Mouse (Mus musculus) ES-E14 (cell line): ENCODE results near the gene Tmem132a. TPM values are rescaled to one million over a fixed set of nuclear protein-coding genes. Genes with fewer than 3 reads are reported as not detected.

Experiments
- DNase-seq: peaks from one replicate; pipeline ENCODE4 v3.0.0-alpha.2; 2013; ENCODE audit warnings: low read depth, low spot score
- H3K27ac ChIP-seq: 2 replicates; pipeline ENCODE4 v1.5.1; 2012; ENCODE audit warnings: low read depth, mild to moderate bottlenecking, low read length, moderate library complexity, mixed read lengths; ENCODE audit not compliant: poor library complexity, insufficient read depth, severe bottlenecking
- H3K36me3 ChIP-seq: 2 replicates; pipeline ENCODE4 v1.6.1; 2012; ENCODE audit warnings: mild to moderate bottlenecking, low read length, moderate library complexity, mixed read lengths; ENCODE audit not compliant: control insufficient read depth, poor library complexity, insufficient read depth, severe bottlenecking
- H3K4me1 ChIP-seq, 2 experiments: fragments of 150-350 bp in 1 of 2; sonication (generic) in 1 of 2; 2 replicates each; pipeline ENCODE4 v1.6.1; 2012; ENCODE audit warnings: low read length in 2 of 2, mild to moderate bottlenecking in 1 of 2, mixed read lengths in 1 of 2; ENCODE audit not compliant: control insufficient read depth in 2 of 2, insufficient read depth in 2 of 2, poor library complexity in 1 of 2
- H3K4me3 ChIP-seq, 2 experiments: fragments of 150-350 bp in 1 of 2; sonication (generic) in 1 of 2; 2 replicates each; pipeline ENCODE4 v1.5.1; 2012; ENCODE audit warnings: low read length in 2 of 2, low read depth in 1 of 2, mild to moderate bottlenecking in 1 of 2, mixed read lengths in 1 of 2; ENCODE audit not compliant: insufficient read depth in 1 of 2, poor library complexity in 1 of 2, severe bottlenecking in 1 of 2
- H3K9ac ChIP-seq: 2 replicates; pipeline ENCODE4 v1.6.1; 2012; ENCODE audit warnings: low read depth, mild to moderate bottlenecking, low read length, mixed read lengths; ENCODE audit not compliant: poor library complexity, insufficient read depth, severe bottlenecking
- H3K9me3 ChIP-seq: fragments of 150-350 bp; sonication (generic); 2 replicates; pipeline ENCODE4 v1.6.1; 2012; ENCODE audit warnings: low read depth, mild to moderate bottlenecking, low read length; ENCODE audit not compliant: control insufficient read depth, insufficient read depth
- CHD2 ChIP-seq: IDR thresholded peaks from 2 replicates; pipeline ENCODE4 v1.6.1; 2014; ENCODE audit warnings: mild to moderate bottlenecking, low read depth, low read length, inconsistent platforms
- HCFC1 ChIP-seq: IDR thresholded peaks from 2 replicates; pipeline ENCODE4 v1.6.1; 2012; ENCODE audit warnings: low read length, inconsistent platforms, borderline replicate concordance; ENCODE audit not compliant: insufficient read depth
- MAFK ChIP-seq: IDR thresholded peaks from 2 replicates; pipeline ENCODE4 v1.6.1; 2014; ENCODE audit warnings: mild to moderate bottlenecking, low read depth, low read length, inconsistent platforms; ENCODE audit not compliant: insufficient read depth
- ZC3H11A ChIP-seq: IDR thresholded peaks from 2 replicates; pipeline ENCODE4 v1.6.1; 2012; ENCODE audit warnings: low read depth, mild to moderate bottlenecking, inconsistent platforms, low read length, borderline replicate concordance
- ZNF384 ChIP-seq: IDR thresholded peaks from 2 replicates; pipeline ENCODE4 v1.6.1; 2012; ENCODE audit warnings: low read depth, low read length, inconsistent platforms
- in situ Hi-C, 2 experiments: fragments of 600-800 bp; cut with MboI; formaldehyde crosslinking; loops; one replicate each; pipeline ENCODE4 v1.15.1; 2025; ENCODE audit warnings: low sequenced_read_pairs in 2 of 2, inconsistent platforms in 1 of 2; ENCODE audit not compliant: unreplicated experiment in 2 of 2
- total RNA-seq: library from RNA; depleted of rRNA; stranded (reverse); fragments of 300-350 nt; gene quantifications from 2 replicates; pipeline ENCODE4 v1.2.3, GENCODE M21; 2012; rRNA removed

Gene Tmem132a
- total RNA-seq, 1 experiment: 41.4 TPM

GRCm38 (mm10) chr19:10809428-10810175 is 60.1 kb downstream of the Tmem132a start:
- Histone ChIP-seq H3K9ac (no peak overlapping the region), H3K27ac (no peak overlapping the region), H3K9me3 (no peaks in the 10 kb centered on the region), H3K4me3 (no peak overlapping the region), H3K4me1 (no peaks in the 10 kb centered on the region), H3K36me3 (no peaks in the 10 kb centered on the region)
- in situ Hi-C loops: no loop called here
- DNase-seq: no peak
- TF ChIP-seq ZNF384: no peak
- TF ChIP-seq HCFC1: no peak
- TF ChIP-seq ZC3H11A: no peak
- no peak for TF ChIP-seq MAFK
- TF ChIP-seq CHD2: no peak

- Histone ChIP-seq H3K9me3 (no peaks in the 10 kb centered on the region), H3K36me3 (no peaks in the 10 kb centered on the region), H3K4me1 (no peaks in the 10 kb centered on the region), H3K27ac (no peak overlapping the region), H3K9ac (no peak overlapping the region), H3K4me3 (no peak overlapping the region)
- TF ChIP-seq ZNF384 (no peak), HCFC1 (no peak), CHD2 (no peak), ZC3H11A (no peak), MAFK (no peak)
- DNase-seq: no peak
- in situ Hi-C loops: no loop called here
Measured at GRCm38 (mm10) chr19:10808524-10809233, 61.1 kb downstream of the Tmem132a start.

Other genes starting within 250 kb of the Tmem132a start
- 0.49 and 0.63 TPM in 2 replicates for gene Vwce, start 235.7 kb downstream of the Tmem132a start, total RNA-seq
- gene Pga5, start 191.9 kb downstream of the Tmem132a start, total RNA-seq: 3.1 and 4.9 TPM in 2 replicates
- gene Vps37c, start 181.2 kb downstream of the Tmem132a start, total RNA-seq: 6.2 and 6.6 TPM in 2 replicates
- gene Cd5, start 130.9 kb downstream of the Tmem132a start, total RNA-seq: not detected in 2 replicates
- gene Cd6, start 39.9 kb downstream of the Tmem132a start, total RNA-seq: 3.4 and 4.9 TPM in 2 replicates
- 2.2 and 5.6 TPM in 2 replicates for gene Slc15a3, start 30.2 kb downstream of the Tmem132a start, total RNA-seq
- 25.3 and 35.3 TPM in 2 replicates for gene Tmem109, start 12.1 kb upstream of the Tmem132a start, total RNA-seq
- gene Prpf19, start 25.3 kb upstream of the Tmem132a start, total RNA-seq: 121 and 146 TPM in 2 replicates
- 0.09 TPM in 1 of 2 replicates, not detected in the other for gene Zp1, start 50.7 kb upstream of the Tmem132a start, total RNA-seq
- gene Ptgdr2, start 67.2 kb upstream of the Tmem132a start, total RNA-seq: 0.67 and 1.1 TPM in 2 replicates
- gene Ccdc86, start 79.3 kb upstream of the Tmem132a start, total RNA-seq: 25.7 and 29.1 TPM in 2 replicates
- 6.2 and 8.3 TPM in 2 replicates for gene Ms4a10, start 104.7 kb upstream of the Tmem132a start, total RNA-seq
- 0.32 TPM in 1 of 2 replicates, not detected in the other for gene Ms4a15, start 123.3 kb upstream of the Tmem132a start, total RNA-seq
- gene Ms4a18, start 148.1 kb upstream of the Tmem132a start, total RNA-seq: not detected in 2 replicates
- not detected in 2 replicates for gene Ms4a8a, start 211.2 kb upstream of the Tmem132a start, total RNA-seq